Mouse (Mus musculus): ENCODE results near the gene Col4a4.

DNA sequence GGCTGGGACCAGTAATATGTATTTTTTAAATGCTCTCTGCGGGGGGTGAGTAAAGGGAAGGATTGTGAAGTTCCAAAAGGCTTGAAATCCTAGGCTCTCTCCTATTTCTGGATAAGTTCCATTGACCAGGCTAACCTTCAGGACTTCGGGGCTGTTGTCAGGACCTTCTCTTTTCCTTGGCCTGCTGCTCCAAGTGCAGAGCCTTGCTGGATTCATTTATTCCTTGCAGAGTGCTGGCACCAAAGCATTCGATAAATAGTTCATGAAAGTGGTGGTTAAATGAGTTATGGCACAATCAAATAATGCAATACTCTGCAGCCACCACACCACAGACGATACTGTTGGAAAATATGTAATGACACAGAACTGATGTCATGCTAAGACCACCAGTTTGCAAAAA lies 127.3 kb downstream of the Col4a4 start:
- no peak for TF ChIP-seq POLR2A (IDR thresholded peaks at IDR 0.05; ENCODE audit: borderline replicate concordance, control insufficient read depth, low read depth, low read length)
- no peak for TF ChIP-seq CTCF (IDR thresholded peaks at IDR 0.05; ENCODE audit: control insufficient read depth, insufficient read depth, low read length)
